Mouse (Mus musculus) ovary, postnatal 36 days (tissue): ENCODE results near the gene Rffl.

Experiments used
- DNase-seq: peaks from one replicate; pipeline ENCODE4 v3.0.0; 2022; ENCODE audit warnings: low spot score, mixed read lengths

Rffl gene

DNA sequence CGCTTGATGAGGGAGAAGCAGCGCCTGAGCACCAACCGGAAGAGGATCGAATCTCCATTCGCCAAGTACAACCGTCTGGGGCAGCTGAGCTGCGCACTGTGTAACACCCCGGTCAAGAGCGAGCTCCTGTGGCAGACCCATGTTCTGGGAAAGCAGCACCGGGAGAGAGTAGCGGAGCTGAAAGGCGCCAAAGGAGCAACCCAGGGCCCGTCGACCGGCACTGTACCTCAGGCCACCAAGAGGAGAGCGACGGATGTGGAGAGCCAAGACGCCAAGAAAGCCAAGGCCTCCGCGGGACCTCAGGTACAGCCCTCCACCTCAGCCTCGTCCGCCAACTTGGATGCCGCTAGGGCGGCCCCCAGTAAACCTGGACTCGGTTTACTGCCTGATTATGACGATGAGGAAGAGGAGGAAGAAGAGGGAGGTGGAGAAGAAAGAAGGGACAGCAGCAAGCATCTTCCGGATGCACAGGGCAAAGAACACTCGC is 106.5 kb downstream of the Rffl start:
- no peak for DNase-seq

GRCm38 (mm10) chr11:82763742-82764437 is 107.1 kb downstream of the Rffl start, which contains the start of the genes Cct6b and Zfp830:
TSS of gene Cct6b (minus strand) at chr11:82764321.
TSS of gene Zfp830 (plus strand) at chr11:82764345.
- peak; percentile 92 for DNase-seq

GRCm38 (mm10) chr11:82763261-82763660 is 107.7 kb downstream of the Rffl start:
- DNase-seq: no peak

GRCm38 (mm10) chr11:82762286-82762829 is 108.7 kb downstream of the Rffl start:
- DNase-seq: no peak

DNA sequence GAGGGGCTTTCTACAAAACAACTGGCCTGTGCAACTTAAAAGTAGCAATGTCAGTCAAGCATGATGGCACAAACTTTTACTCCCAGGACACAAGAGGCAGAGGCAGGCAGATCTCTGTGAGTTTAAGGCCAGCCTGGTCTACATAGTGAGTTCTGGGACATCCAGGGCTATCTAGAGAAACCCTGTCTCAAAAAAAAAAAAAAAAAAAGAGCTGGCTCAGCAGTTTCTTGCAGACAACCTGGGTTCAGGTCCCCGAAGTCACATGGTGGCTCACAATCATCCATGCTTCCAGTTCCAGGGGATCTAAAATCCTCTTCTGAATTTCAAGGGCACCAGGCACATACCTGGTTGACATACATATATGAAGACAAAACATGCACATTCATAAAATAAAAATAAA is 115.1 kb downstream of the Rffl start:
- no peak for DNase-seq
